Mouse (Mus musculus): ENCODE measurements around the gene Hyal3. TPM values are rescaled to one million over a fixed set of nuclear protein-coding genes. Genes with fewer than 3 reads are reported as not detected.
A peak's percentile ranks its signal among the peaks of the same experiment; 100 is the strongest.

Hyal3 gene
- polyA plus RNA-seq, 1 experiment from 2014 or later: 0.65 TPM

DNA sequence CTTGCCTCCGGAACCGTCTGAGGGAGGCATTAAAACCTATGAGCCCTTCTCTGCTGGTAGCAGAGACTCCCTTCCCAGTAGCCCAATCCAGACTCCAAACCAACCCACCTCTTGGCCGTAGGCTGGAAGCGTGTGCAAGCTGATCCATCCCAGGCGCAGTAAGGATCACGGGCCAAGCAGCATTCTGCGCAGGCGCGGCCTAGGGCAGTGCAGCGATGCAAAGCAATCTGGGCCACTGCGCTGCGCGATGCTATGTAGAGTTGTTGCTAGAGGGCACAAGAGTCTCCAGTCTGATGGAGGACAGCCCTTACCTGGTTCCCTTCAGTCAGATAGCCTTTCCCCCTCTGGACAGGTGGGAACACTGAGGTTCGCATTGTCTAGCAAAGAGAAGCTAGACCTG is 19.2 kb downstream of the Hyal3 start:
- WGBS (ENCODE audit: insufficient replicate concordance): 71% methylated on average over 14 of the region's 14 CpGs
- no peak overlapping the region for H3K4me2 ChIP-seq (ENCODE audit: low read depth, low read length)
- H3K4me1 ChIP-seq (ENCODE audit: insufficient read depth): peaks cover 12% of the 10 kb centered on the region
- no peaks in the 10 kb centered on the region for H3K27me3 ChIP-seq (ENCODE audit: insufficient read depth, low read length)
- no peak overlapping the region for H3K4me3 ChIP-seq (ENCODE audit: low read depth, low read length)
- H3K27ac ChIP-seq (ENCODE audit: low read depth): no peak overlapping the region
- no peak for TF ChIP-seq CTCF (IDR thresholded peaks at IDR 0.05; ENCODE audit: low read depth)
- TF ChIP-seq EP300 (IDR thresholded peaks at IDR 0.05; ENCODE audit: low read depth): no peak
- no peak for DNase-seq
- peaks cover under 1% of the 10 kb centered on the region for H3K36me3 ChIP-seq (replicated peaks; ENCODE audit: insufficient read depth, low read length)
- no peak for ATAC-seq
- no peaks in the 10 kb centered on the region for H3K9me3 ChIP-seq (ENCODE audit: low read length)
- no peak overlapping the region for H3K9ac ChIP-seq (replicated peaks)

DNA sequence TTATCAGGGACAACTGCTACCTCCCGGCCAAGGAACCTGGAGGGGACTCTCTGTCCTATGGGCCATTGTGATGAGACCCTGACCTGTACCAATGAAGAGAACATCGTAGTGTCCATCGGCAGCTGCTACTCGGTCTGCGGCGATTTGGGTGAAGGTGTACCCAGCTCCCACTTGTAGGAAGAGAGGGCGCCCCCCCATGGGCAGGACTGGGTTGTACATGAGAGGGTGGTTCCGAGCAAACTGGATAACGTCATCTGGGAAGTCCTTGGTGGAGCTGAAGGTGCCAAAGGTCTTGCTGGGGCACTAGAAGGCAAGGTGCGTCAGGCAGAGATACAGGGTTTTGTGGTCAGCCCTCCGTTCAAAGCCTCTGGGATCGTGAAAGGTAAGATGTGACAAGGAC is 20.1 kb downstream of the Hyal3 start:
- H3K9ac ChIP-seq (replicated peaks): no peak overlapping the region
- no peak for DNase-seq
- H3K27ac ChIP-seq (ENCODE audit: low read depth): no peak overlapping the region
- H3K4me1 ChIP-seq (ENCODE audit: insufficient read depth): peaks cover 15% of the 10 kb centered on the region
- no peaks in the 10 kb centered on the region for H3K27me3 ChIP-seq (ENCODE audit: insufficient read depth, low read length)
- H3K36me3 ChIP-seq (replicated peaks; ENCODE audit: insufficient read depth, low read length): no peaks in the 10 kb centered on the region
- H3K9me3 ChIP-seq (ENCODE audit: low read length): no peaks in the 10 kb centered on the region
- TF ChIP-seq CTCF (IDR thresholded peaks at IDR 0.05; ENCODE audit: low read depth) (peak; percentile 48), EP300 (IDR thresholded peaks at IDR 0.05; ENCODE audit: low read depth) (no peak)
- ATAC-seq: 0 out of 2 replicates have a peak, but pooled peaks have one; percentile 16
- WGBS (ENCODE audit: insufficient replicate concordance): 68% methylated on average over 12 of the region's 12 CpGs
- H3K4me3 ChIP-seq (ENCODE audit: low read depth, low read length): no peak overlapping the region
- no peak overlapping the region for H3K4me2 ChIP-seq (ENCODE audit: low read depth, low read length)

DNA sequence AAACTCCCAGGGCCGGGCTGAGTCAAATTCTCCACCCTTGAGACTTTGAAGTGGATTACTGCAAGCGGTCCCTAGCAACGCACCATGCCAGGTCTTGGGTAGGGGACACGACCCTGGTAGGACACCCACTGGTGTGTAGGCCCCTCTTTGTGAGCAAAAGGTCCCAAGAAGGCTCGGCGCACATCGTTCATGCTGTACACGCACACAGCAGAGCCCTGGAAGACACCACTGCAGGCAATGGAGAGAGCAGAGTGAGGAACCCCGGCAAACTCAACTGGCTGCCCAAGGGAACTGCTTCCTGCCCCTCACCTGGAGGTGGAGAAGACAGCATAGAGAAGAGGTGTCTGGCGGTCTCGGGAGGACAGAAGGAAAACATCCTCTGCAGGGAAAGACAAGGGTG is 20.7 kb downstream of the Hyal3 start:
- no peaks in the 10 kb centered on the region for H3K9me3 ChIP-seq (ENCODE audit: low read length)
- H3K27me3 ChIP-seq (ENCODE audit: insufficient read depth, low read length): no peaks in the 10 kb centered on the region
- no peak overlapping the region for H3K27ac ChIP-seq (ENCODE audit: low read depth)
- no peak for TF ChIP-seq CTCF (IDR thresholded peaks at IDR 0.05; ENCODE audit: low read depth)
- TF ChIP-seq EP300 (IDR thresholded peaks at IDR 0.05; ENCODE audit: low read depth): no peak
- peaks cover 15% of the 10 kb centered on the region for H3K4me1 ChIP-seq (ENCODE audit: insufficient read depth)
- H3K9ac ChIP-seq (replicated peaks): no peak overlapping the region
- H3K4me3 ChIP-seq (ENCODE audit: low read depth, low read length): no peak overlapping the region
- ATAC-seq: no peak
- no peak overlapping the region for H3K4me2 ChIP-seq (ENCODE audit: low read depth, low read length)
- no peak for DNase-seq
- no peaks in the 10 kb centered on the region for H3K36me3 ChIP-seq (replicated peaks; ENCODE audit: insufficient read depth, low read length)
- 81% methylated on average over 11 of the region's 11 CpGs for WGBS (ENCODE audit: insufficient replicate concordance)

DNA sequence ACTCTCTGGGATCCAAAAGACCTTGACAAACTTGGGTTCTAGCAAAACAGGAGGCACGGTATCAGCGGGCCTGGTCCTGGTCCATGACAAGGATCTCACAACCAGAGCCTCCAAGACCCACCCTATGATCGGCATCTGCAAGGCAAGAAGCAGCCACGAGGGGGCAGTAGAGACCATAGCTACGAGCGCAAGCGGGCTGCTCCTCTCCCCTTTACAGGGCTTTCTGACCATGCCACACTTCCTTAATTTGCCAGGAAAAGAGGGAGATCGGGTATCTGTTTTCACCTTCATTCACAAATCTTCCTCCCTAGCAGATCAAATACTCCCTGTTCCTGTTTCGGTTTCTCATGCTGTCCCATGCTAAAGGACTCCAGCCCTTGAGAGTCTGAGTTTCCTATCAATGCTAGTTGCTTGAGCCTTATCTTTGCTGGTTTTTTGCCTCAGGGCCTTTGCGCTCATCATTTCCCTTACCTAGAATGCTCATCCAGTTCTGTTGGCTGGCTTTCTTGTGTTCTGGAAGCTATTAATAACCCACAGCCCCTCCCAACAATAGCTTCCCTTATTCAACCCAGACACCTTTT is 21.5 kb downstream of the Hyal3 start:
- H3K9ac ChIP-seq (replicated peaks): no peak overlapping the region; the same call in 1 of the 2 replicates
- peak; percentile 60 for ATAC-seq
- H3K4me3 ChIP-seq (ENCODE audit: low read depth, low read length): 0 out of 2 replicates have a peak overlapping the region, but pooled peaks have one; percentile 8

DNA sequence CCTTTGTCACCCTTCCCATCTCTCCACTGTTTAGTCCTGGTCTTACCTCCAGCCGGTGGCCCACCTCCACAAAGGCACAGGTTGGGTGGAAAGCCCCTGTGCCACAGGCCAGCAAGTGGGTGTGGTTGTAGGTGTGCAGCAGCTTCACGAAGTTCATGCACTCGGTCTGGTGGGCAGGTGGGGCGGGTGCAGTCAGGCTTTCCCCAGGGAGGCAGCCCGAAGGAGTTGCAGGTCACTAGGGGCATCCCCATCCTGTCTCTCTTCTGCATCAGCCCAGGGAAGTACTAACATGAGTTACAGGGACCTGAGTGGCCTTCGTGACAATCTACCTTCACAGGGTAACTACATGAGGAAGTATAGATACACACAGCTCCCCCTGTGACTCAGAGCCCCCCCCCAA is 22.6 kb downstream of the Hyal3 start:
- ATAC-seq (no peak), DNase-seq (no peak)
- H3K36me3 ChIP-seq (replicated peaks; ENCODE audit: insufficient read depth, low read length): no peaks in the 10 kb centered on the region
- 69% methylated on average over 6 of the region's 6 CpGs for WGBS (ENCODE audit: insufficient replicate concordance)
- H3K4me3 ChIP-seq (ENCODE audit: low read depth, low read length): no peak overlapping the region
- no peaks in the 10 kb centered on the region for H3K9me3 ChIP-seq (ENCODE audit: low read length)
- H3K27me3 ChIP-seq (ENCODE audit: insufficient read depth, low read length): no peaks in the 10 kb centered on the region
- H3K4me1 ChIP-seq (ENCODE audit: insufficient read depth): peaks cover 20% of the 10 kb centered on the region
- TF ChIP-seq CTCF (IDR thresholded peaks at IDR 0.05; ENCODE audit: low read depth): no peak
- no peak for TF ChIP-seq EP300 (IDR thresholded peaks at IDR 0.05; ENCODE audit: low read depth)
- no peak overlapping the region for H3K9ac ChIP-seq (replicated peaks)
- H3K4me2 ChIP-seq (ENCODE audit: low read depth, low read length): no peak overlapping the region
- no peak overlapping the region for H3K27ac ChIP-seq (ENCODE audit: low read depth)

More for the DNA sequence above, 21.5 kb downstream of the Hyal3 start:
- H3K9me3 ChIP-seq (ENCODE audit: low read length): no peaks in the 10 kb centered on the region
- WGBS (ENCODE audit: insufficient replicate concordance): 4% methylated on average over 10 of the region's 10 CpGs
- no peaks in the 10 kb centered on the region for H3K27me3 ChIP-seq (ENCODE audit: insufficient read depth, low read length)
- peak; percentile 99 for TF ChIP-seq CTCF (IDR thresholded peaks at IDR 0.05; ENCODE audit: low read depth)
- no peak for TF ChIP-seq EP300 (IDR thresholded peaks at IDR 0.05; ENCODE audit: low read depth)
- 0 out of 2 replicates have a peak overlapping the region, but pooled peaks have one; percentile 6 for H3K27ac ChIP-seq (ENCODE audit: low read depth)
- peaks cover 17% of the 10 kb centered on the region for H3K4me1 ChIP-seq (ENCODE audit: insufficient read depth)
- H3K4me2 ChIP-seq (ENCODE audit: low read depth, low read length): peak overlapping the region; percentile 52; the same call in 1 of the 2 replicates
- peak; percentile 94 for DNase-seq
- no peaks in the 10 kb centered on the region for H3K36me3 ChIP-seq (replicated peaks; ENCODE audit: insufficient read depth, low read length)

DNA sequence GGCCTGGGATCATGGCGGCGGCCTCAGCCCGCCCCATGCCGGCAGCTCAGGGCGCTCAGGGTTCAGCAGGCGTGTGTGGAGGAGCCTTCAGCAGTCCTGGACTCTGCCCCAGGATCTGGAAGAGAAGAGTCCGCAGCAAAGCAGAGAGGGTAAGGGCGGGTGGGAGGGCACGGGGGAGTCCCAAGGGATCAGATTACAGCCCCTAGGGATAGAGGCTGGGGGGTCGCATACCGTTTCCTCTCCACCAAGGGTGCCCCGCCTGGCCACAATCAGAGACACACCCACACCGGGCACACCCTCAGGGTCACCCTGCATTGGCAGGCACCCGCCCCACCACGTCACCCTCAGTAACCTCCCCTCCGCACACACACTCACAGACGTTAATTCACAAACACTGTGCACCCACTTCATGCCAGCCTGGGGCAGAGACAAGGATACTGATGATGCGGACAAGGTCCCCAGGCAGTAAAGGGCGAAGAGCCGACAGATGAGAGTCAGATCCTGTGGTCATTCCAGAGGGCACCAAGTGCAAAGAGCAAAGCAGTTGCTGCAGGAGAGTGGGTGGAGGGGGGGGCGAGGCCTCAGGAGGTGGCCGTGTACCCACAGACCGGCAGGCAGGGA is 24.5 kb downstream of the Hyal3 start:
- Histone ChIP-seq H3K4me3 (ENCODE audit: low read depth, low read length) (no peak overlapping the region), H3K36me3 (replicated peaks; ENCODE audit: insufficient read depth, low read length) (no peaks in the 10 kb centered on the region), H3K27me3 (ENCODE audit: insufficient read depth, low read length) (no peaks in the 10 kb centered on the region), H3K4me2 (ENCODE audit: low read depth, low read length) (no peak overlapping the region), H3K9ac (replicated peaks) (no peak overlapping the region), H3K27ac (ENCODE audit: low read depth) (no peak overlapping the region), H3K4me1 (ENCODE audit: insufficient read depth) (peaks cover 20% of the 10 kb centered on the region), H3K9me3 (ENCODE audit: low read length) (no peaks in the 10 kb centered on the region)
- TF ChIP-seq EP300 (IDR thresholded peaks at IDR 0.05; ENCODE audit: low read depth) (no peak), CTCF (IDR thresholded peaks at IDR 0.05; ENCODE audit: low read depth) (no peak)
- no peak for DNase-seq
- ATAC-seq: no peak
- WGBS (ENCODE audit: insufficient replicate concordance): 54% methylated on average over 23 of the region's 23 CpGs

Measured in liver, postnatal 0 days (tissue).